Mouse (Mus musculus) MEL (cell line): Measurements from ENCODE around the gene Nt5c3b.

ENCODE experiments used
- CHD2 ChIP-seq: IDR thresholded peaks from 2 replicates; pipeline ENCODE4 v1.6.1; 2011; ENCODE audit warnings: low read length, improper control_type of control experiment
- CTCF ChIP-seq, 3 experiments: IDR thresholded peaks in 2 of 3; conservative IDR thresholded peaks in 1 of 3; 2 replicates each; pipeline ENCODE4 v1.5.1; 2011 to 2012; ENCODE audit warnings: low read length in 3 of 3, low read depth in 2 of 3, mild to moderate bottlenecking in 2 of 3, improper control_type of control experiment in 1 of 3, inconsistent platforms in 1 of 3, mixed read lengths in 1 of 3, moderate library complexity in 1 of 3; ENCODE audit not compliant: control insufficient read depth in 1 of 3, insufficient read depth in 1 of 3, poor library complexity in 1 of 3, severe bottlenecking in 1 of 3
- ETS1 ChIP-seq: IDR thresholded peaks from 2 replicates; pipeline ENCODE4 v1.6.1; 2012; ENCODE audit warnings: low read depth, mild to moderate bottlenecking, inconsistent platforms, low read length, improper control_type of control experiment, moderate library complexity
- GABPA ChIP-seq: IDR thresholded peaks from 2 replicates; pipeline ENCODE4 v1.6.1; 2012; ENCODE audit warnings: low read depth, mild to moderate bottlenecking, inconsistent platforms, low read length, improper control_type of control experiment, moderate library complexity
- ZMIZ1 ChIP-seq: IDR thresholded peaks from 2 replicates; pipeline ENCODE4 v1.6.1; 2012; ENCODE audit warnings: low read depth, mild to moderate bottlenecking, inconsistent platforms, low read length, improper control_type of control experiment, moderate library complexity

DNA sequence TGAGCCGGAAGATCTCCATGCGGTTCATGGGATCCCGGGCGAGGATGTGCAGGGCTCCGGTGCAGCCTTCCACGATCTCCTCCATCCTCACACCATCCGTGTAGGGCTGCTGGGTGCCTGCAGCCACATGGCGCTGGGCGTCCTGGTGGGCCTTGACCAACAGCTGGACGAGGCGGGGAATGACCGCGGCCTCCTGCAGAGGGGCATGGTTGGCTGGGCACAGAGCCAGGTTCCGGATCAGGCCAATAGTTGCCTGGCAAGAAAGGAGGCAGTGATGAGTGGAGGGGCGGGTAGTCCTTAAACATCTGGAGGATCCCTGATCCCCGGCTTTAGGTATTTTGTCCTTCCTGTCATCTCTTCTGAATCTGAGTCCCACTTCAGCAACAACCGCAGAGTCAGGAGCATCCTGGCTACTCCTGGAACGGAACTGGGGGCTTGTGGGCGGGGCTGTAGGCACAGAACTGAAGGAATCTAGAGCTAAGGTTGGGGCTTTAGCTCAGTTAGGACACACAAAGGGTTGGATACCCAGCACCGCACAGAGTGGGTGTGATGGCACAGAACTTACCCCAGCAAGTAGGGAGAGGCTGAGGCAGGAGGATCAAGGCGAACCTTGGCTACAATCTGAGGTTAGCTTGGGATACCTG, 64.7 kb downstream of the Nt5c3b start:
- TF ChIP-seq ZMIZ1: no peak
- TF ChIP-seq CTCF (IDR thresholded peaks at IDR 0.05 in 2 of 3, conservative IDR thresholded peaks at IDR 0.05 in 1 of 3; ENCODE audit: control insufficient read depth in 1 of 3, insufficient read depth in 1 of 3, low read depth in 2 of 3, low read length in 3 of 3, poor library complexity in 1 of 3, severe bottlenecking in 1 of 3): no peak
- TF ChIP-seq CHD2: no peak
- no peak for TF ChIP-seq ETS1
- no peak for TF ChIP-seq GABPA
